Mouse (Mus musculus) ovary, adult 18-20 months (tissue): ENCODE results near the gene Slc24a3.

ENCODE experiments used
- DNase-seq: peaks from one replicate; pipeline ENCODE4 v3.0.0; 2022; ENCODE audit warnings: low spot score, mixed read lengths

Slc24a3 gene

GRCm38 (mm10) chr2:145438336-145438735 lies 270.8 kb downstream of the Slc24a3 start:
- DNase-seq: no peak

- no peak for DNase-seq
Observed at GRCm38 (mm10) chr2:145439755-145440154, 272.2 kb downstream of the Slc24a3 start.

GRCm38 (mm10) chr2:145457106-145457747 lies 289.7 kb downstream of the Slc24a3 start:
- no peak for DNase-seq

- DNase-seq: no peak
Observed at GRCm38 (mm10) chr2:145460854-145461423, 293.4 kb downstream of the Slc24a3 start.

GRCm38 (mm10) chr2:145462253-145462652 lies 294.7 kb downstream of the Slc24a3 start:
- no peak for DNase-seq

- no peak for DNase-seq
Observed at GRCm38 (mm10) chr2:145468701-145469325, 301.3 kb downstream of the Slc24a3 start.

- DNase-seq: no peak
Observed at GRCm38 (mm10) chr2:145477484-145477883, 309.9 kb downstream of the Slc24a3 start.

GRCm38 (mm10) chr2:145479676-145480075 lies 312.1 kb downstream of the Slc24a3 start:
- DNase-seq: no peak

- no peak for DNase-seq
Observed at GRCm38 (mm10) chr2:145500231-145500630, 332.7 kb downstream of the Slc24a3 start.

GRCm38 (mm10) chr2:145501472-145501871 lies 333.9 kb downstream of the Slc24a3 start:
- no peak for DNase-seq

- DNase-seq: no peak
Observed at GRCm38 (mm10) chr2:145507702-145508101, 340.1 kb downstream of the Slc24a3 start.

GRCm38 (mm10) chr2:145510650-145511225 lies 343.2 kb downstream of the Slc24a3 start:
- DNase-seq: no peak

GRCm38 (mm10) chr2:145515956-145516355 lies 348.4 kb downstream of the Slc24a3 start:
- no peak for DNase-seq

GRCm38 (mm10) chr2:145517346-145517745 lies 349.8 kb downstream of the Slc24a3 start:
- DNase-seq: no peak

GRCm38 (mm10) chr2:145522017-145522416 lies 354.5 kb downstream of the Slc24a3 start:
- DNase-seq: no peak

- no peak for DNase-seq
Observed at GRCm38 (mm10) chr2:145523381-145523780, 355.8 kb downstream of the Slc24a3 start.

- no peak for DNase-seq
Observed at GRCm38 (mm10) chr2:145527151-145527550, 359.6 kb downstream of the Slc24a3 start.

GRCm38 (mm10) chr2:145530941-145531353 lies 363.4 kb downstream of the Slc24a3 start:
- DNase-seq: no peak

GRCm38 (mm10) chr2:145533086-145533485 lies 365.5 kb downstream of the Slc24a3 start:
- DNase-seq: no peak

GRCm38 (mm10) chr2:145535307-145535706 lies 367.8 kb downstream of the Slc24a3 start:
- DNase-seq: no peak

- no peak for DNase-seq
Observed at GRCm38 (mm10) chr2:145535774-145536173, 368.2 kb downstream of the Slc24a3 start.

GRCm38 (mm10) chr2:145536986-145537385 lies 369.4 kb downstream of the Slc24a3 start:
- no peak for DNase-seq

GRCm38 (mm10) chr2:145541695-145542094 lies 374.1 kb downstream of the Slc24a3 start:
- no peak for DNase-seq
